Mouse (Mus musculus) stomach, embryonic 15.5 days (tissue): ENCODE measurements around the gene Gabrr2. TPM values are rescaled to one million over a fixed set of nuclear protein-coding genes. Genes with fewer than 3 reads are reported as not detected.

Experiments used
- ATAC-seq: fragments of 200-750 bp; cut with Nextera tagmentation; 2 replicates; pipeline ENCODE4 v1.8.0; 2017; ENCODE audit warnings: low read depth, moderate number of reproducible peaks, moderate TSS enrichment; ENCODE audit not compliant: insufficient read depth, low FRiP score
- H3K27ac ChIP-seq: fragments of 300-500 bp; sonication (generic); 2 replicates; pipeline ENCODE4 v1.5.1; 2015; ENCODE audit warnings: mild to moderate bottlenecking, inconsistent platforms
- H3K27me3 ChIP-seq: fragments of 300-500 bp; sonication (generic); replicated peaks from 2 replicates; pipeline ENCODE4 v1.6.1; 2015; ENCODE audit warnings: inconsistent platforms
- H3K36me3 ChIP-seq: fragments of 300-500 bp; sonication (generic); 2 replicates; pipeline ENCODE4 v1.6.1; 2015; ENCODE audit warnings: inconsistent platforms
- H3K4me1 ChIP-seq: fragments of 300-500 bp; sonication (generic); 2 replicates; pipeline ENCODE4 v1.6.1; 2015; ENCODE audit warnings: inconsistent platforms
- H3K4me2 ChIP-seq: fragments of 300-500 bp; sonication (generic); 2 replicates; pipeline ENCODE4 v1.6.1; 2015; ENCODE audit warnings: mild to moderate bottlenecking, inconsistent platforms
- H3K4me3 ChIP-seq: fragments of 300-500 bp; sonication (generic); replicated peaks from 2 replicates; pipeline ENCODE4 v1.5.1; 2015; ENCODE audit warnings: inconsistent platforms
- H3K9ac ChIP-seq: fragments of 300-500 bp; sonication (generic); 2 replicates; pipeline ENCODE4 v1.6.1; 2015; ENCODE audit warnings: inconsistent platforms
- H3K9me3 ChIP-seq: fragments of 300-500 bp; sonication (generic); 2 replicates; pipeline ENCODE4 v1.6.1; 2016; ENCODE audit warnings: inconsistent platforms
- WGBS: fragments of 180-500 bp; shearing (Covaris S2); methylation state at CpG from one replicate; pipeline ENCODE4 v1.1.7; 2015; 5-methylcytosine and 5-hydroxymethylcytosine counted together
- polyA plus RNA-seq: library from polyadenylated mRNA; unstranded; fragments of >200 nt; fragmentation: Nextera tagmentation; extraction: Ambion mirVana; gene quantifications from 2 replicates; pipeline ENCODE4 v1.2.1, GENCODE M21; 2015

Gene Gabrr2
- 0.39 and 0.50 TPM in 2 replicates for polyA plus RNA-seq

- no peaks in the 10 kb centered on the region for H3K4me1 ChIP-seq
- no peak within 1 kb of the TSS for H3K4me2 ChIP-seq
- H3K9ac ChIP-seq, result no peak within 1 kb of the TSS
- H3K4me3 ChIP-seq, result no peak within 1 kb of the TSS
- no peak within 1 kb of the TSS for H3K27ac ChIP-seq
- no peaks in the 10 kb centered on the region for H3K36me3 ChIP-seq
- H3K9me3 ChIP-seq, result no peaks in the 10 kb centered on the region
- no peak for ATAC-seq
- no peaks in the 10 kb centered on the region for H3K27me3 ChIP-seq
- WGBS, result 78% methylated on average over 4 of the region's 4 CpGs
These were observed at the start of gene Gabrr2 for GRCm38 (mm10) chr4:33062981-33063380. Gabrr2 (plus strand) TSS chr4:33062999.

DNA sequence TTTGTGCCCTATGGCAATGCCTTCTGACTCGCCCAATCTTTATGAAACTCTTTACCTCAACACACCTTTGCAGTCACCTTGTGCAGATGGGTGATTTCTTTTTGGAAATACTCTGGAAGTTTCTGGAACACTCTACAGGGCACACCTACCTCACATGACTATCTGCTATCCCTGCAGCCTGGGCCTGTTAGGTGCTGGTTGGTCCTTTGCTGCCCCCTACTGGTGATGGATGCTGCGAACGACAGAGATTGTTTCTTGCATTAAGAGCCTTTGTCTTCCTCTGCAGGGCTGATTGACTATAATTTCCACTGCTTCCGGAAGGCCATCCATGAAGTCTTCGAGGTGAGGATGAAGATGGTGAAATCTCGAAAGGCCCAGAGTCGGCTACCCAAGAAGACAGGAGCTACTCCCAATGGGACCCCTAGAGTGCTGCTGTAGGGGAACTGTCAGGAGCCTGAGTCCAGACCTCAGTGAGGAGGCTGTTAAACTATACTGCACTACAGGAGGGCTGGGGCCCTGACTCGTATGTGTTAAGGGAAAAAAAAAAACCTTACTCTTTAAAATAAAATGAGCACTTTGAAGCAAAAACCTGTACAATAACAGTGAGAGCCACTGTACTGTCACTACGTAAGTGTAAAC is 44.3 kb upstream of the Gabrr2 start:
- Histone ChIP-seq H3K9me3 (no peaks in the 10 kb centered on the region), H3K27ac (no peak overlapping the region), H3K27me3 (no peaks in the 10 kb centered on the region), H3K4me2 (no peak overlapping the region), H3K36me3 (no peaks in the 10 kb centered on the region), H3K9ac (no peak overlapping the region), H3K4me3 (no peak overlapping the region), H3K4me1 (no peaks in the 10 kb centered on the region)
- no peak for ATAC-seq
- 53% methylated on average over 9 of the region's 9 CpGs for WGBS

DNA sequence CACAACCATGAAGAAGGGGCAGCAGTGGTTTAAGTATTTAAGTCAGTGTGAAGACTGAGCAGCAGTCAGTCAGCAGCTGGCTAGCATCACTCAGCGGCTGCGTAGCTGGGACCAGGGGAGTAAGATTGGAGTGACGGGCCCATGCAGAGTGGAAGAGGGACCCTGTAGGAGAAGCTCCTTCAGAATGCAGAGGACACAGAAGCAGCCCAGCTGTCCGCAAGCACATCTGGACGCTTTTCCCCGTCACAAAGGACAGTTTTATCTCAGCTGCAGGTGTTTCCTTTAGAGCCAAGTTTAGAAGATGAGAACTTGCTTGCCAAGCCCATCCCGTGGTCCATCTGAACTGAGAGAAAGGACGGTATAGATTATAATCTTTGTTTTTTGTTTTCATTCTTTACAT is 38.4 kb upstream of the Gabrr2 start:
- H3K4me2 ChIP-seq, result no peak overlapping the region
- peaks cover 3% of the 10 kb centered on the region; the same call in 1 of the 2 replicates for H3K36me3 ChIP-seq
- H3K9ac ChIP-seq, result no peak overlapping the region
- H3K9me3 ChIP-seq, result no peaks in the 10 kb centered on the region
- H3K4me3 ChIP-seq, result no peak overlapping the region
- H3K4me1 ChIP-seq, result no peaks in the 10 kb centered on the region
- no peak overlapping the region for H3K27ac ChIP-seq
- 69% methylated on average over 8 of the region's 8 CpGs for WGBS
- H3K27me3 ChIP-seq, result no peaks in the 10 kb centered on the region
- ATAC-seq, result no peak

DNA sequence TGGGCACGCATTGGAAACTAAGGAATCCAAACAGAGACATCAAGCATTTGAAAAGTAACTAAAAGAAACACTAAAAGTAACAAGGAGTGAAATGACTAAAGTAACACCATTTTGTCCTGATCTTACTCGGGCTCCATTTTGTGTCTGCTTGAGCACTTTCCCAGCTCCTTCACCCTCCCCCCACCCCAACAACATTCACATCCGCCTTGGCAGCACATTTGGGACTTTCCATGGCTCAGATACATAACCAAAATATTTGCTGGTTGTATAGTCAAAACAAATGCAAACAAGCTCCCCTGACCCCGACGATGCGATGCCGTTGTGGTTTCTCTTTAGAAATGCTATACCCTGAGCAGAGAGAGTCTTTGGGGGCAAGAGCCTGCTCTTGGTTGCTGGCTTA is 33.7 kb upstream of the Gabrr2 start:
- 90% methylated on average over 7 of the region's 7 CpGs for WGBS
- H3K4me1 ChIP-seq, result 0 out of 2 replicates have a peak, but pooled peaks cover 2% of the 10 kb centered on the region

GRCm38 (mm10) chr4:33030264-33031194 is 32.3 kb upstream of the Gabrr2 start:
- Histone ChIP-seq H3K4me1 (0 out of 2 replicates have a peak, but pooled peaks cover 2% of the 10 kb centered on the region), H3K27ac (peak overlapping the region; percentile 94), H3K27me3 (no peaks in the 10 kb centered on the region), H3K9me3 (peaks cover 3% of the 10 kb centered on the region; the same call in 1 of the 2 replicates), H3K4me2 (peak overlapping the region; percentile 49), H3K9ac (peak overlapping the region; percentile 90), H3K36me3 (peaks cover 4% of the 10 kb centered on the region; the same call in 1 of the 2 replicates), H3K4me3 (peak overlapping the region; percentile 85)
- peak; percentile 63 for ATAC-seq
- 2% methylated on average over 55 of the region's 55 CpGs for WGBS

More for the DNA sequence above, 33.7 kb upstream of the Gabrr2 start:
- Histone ChIP-seq H3K9me3 (no peaks in the 10 kb centered on the region), H3K36me3 (peaks cover 3% of the 10 kb centered on the region; the same call in 1 of the 2 replicates), H3K27ac (no peak overlapping the region), H3K9ac (no peak overlapping the region), H3K4me2 (no peak overlapping the region), H3K4me3 (no peak overlapping the region), H3K27me3 (no peaks in the 10 kb centered on the region)
- no peak for ATAC-seq

- peaks cover 5% of the 10 kb centered on the region; the same call in 1 of the 2 replicates for H3K9me3 ChIP-seq
- 0% methylated on average over 94 of the region's 123 CpGs for WGBS
- H3K9ac ChIP-seq, result peak within 1 kb of the TSS; percentile 90
- H3K36me3 ChIP-seq, result peaks cover 5% of the 10 kb centered on the region; the same call in 1 of the 2 replicates
- peak within 1 kb of the TSS; percentile 85 for H3K4me3 ChIP-seq
- 0 out of 2 replicates have a peak, but pooled peaks cover 2% of the 10 kb centered on the region for H3K4me1 ChIP-seq
- H3K27ac ChIP-seq, result peak within 1 kb of the TSS; percentile 94
- peak; percentile 99 for ATAC-seq
- H3K4me2 ChIP-seq, result peak within 1 kb of the TSS; percentile 49
- no peaks in the 10 kb centered on the region for H3K27me3 ChIP-seq
These were observed 31.4 kb upstream of the Gabrr2 start, which contains the start of gene Ube2j1 for GRCm38 (mm10) chr4:33031195-33031960. Ube2j1 (plus strand) TSS chr4:33031416.

- no peaks in the 10 kb centered on the region for H3K27me3 ChIP-seq
- ATAC-seq, result no peak
- peaks cover 10% of the 10 kb centered on the region; the same call in 1 of the 2 replicates for H3K36me3 ChIP-seq
- peak overlapping the region; percentile 85 for H3K4me3 ChIP-seq
- peak overlapping the region; percentile 94; the same call in 1 of the 2 replicates for H3K27ac ChIP-seq
- H3K9me3 ChIP-seq, result peaks cover 5% of the 10 kb centered on the region; the same call in 1 of the 2 replicates
- H3K9ac ChIP-seq, result peak overlapping the region; percentile 90
- H3K4me1 ChIP-seq, result 0 out of 2 replicates have a peak, but pooled peaks cover 2% of the 10 kb centered on the region
- 20% methylated on average over 4 of the region's 4 CpGs for WGBS
- H3K4me2 ChIP-seq, result peak overlapping the region; percentile 49
These were observed 30.8 kb upstream of the Gabrr2 start for GRCm38 (mm10) chr4:33032045-33032444.

- Histone ChIP-seq H3K27me3 (no peaks in the 10 kb centered on the region), H3K9me3 (peaks cover 5% of the 10 kb centered on the region; the same call in 1 of the 2 replicates), H3K36me3 (peaks cover 15% of the 10 kb centered on the region; the same call in 1 of the 2 replicates), H3K4me1 (0 out of 2 replicates have a peak, but pooled peaks cover 2% of the 10 kb centered on the region), H3K4me2 (no peak overlapping the region), H3K9ac (no peak overlapping the region), H3K4me3 (no peak overlapping the region), H3K27ac (no peak overlapping the region)
- WGBS, result 66% methylated on average over 6 of the region's 6 CpGs
- no peak for ATAC-seq
These were observed 29.3 kb upstream of the Gabrr2 start for GRCm38 (mm10) chr4:33033515-33033914.

- H3K4me1 ChIP-seq, result no peaks in the 10 kb centered on the region
- no peaks in the 10 kb centered on the region for H3K27me3 ChIP-seq
- no peak overlapping the region for H3K4me3 ChIP-seq
- WGBS, result 76% methylated on average over 4 of the region's 4 CpGs
- no peak overlapping the region for H3K27ac ChIP-seq
- H3K36me3 ChIP-seq, result peaks cover 50% of the 10 kb centered on the region
- ATAC-seq, result no peak
- peaks cover 5% of the 10 kb centered on the region; the same call in 1 of the 2 replicates for H3K9me3 ChIP-seq
- no peak overlapping the region for H3K9ac ChIP-seq
- H3K4me2 ChIP-seq, result no peak overlapping the region
These were observed 23.0 kb upstream of the Gabrr2 start for GRCm38 (mm10) chr4:33039826-33040225.

DNA sequence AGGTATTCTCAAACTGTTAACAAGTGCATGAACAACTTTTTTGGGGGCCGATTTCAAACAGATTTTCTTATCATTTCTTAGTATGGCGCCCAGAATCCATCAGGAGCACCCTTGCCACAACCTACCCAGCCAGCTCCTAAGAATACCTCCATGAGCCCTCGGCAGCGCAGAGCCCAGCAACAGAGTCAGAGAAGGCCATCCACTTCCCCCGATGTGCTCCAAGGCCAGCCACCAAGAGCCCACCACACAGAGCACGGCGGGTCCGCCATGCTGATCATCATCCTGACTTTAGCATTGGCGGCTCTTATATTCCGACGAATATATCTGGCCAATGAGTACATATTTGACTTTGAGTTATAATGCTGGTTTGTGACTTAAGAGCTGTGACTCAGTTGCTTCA is 13.2 kb upstream of the Gabrr2 start:
- ATAC-seq, result no peak
- H3K9me3 ChIP-seq, result no peaks in the 10 kb centered on the region
- no peak overlapping the region for H3K27ac ChIP-seq
- H3K4me2 ChIP-seq, result no peak overlapping the region
- 95% methylated on average over 11 of the region's 11 CpGs for WGBS
- H3K4me1 ChIP-seq, result no peaks in the 10 kb centered on the region
- no peak overlapping the region for H3K4me3 ChIP-seq
- H3K9ac ChIP-seq, result no peak overlapping the region
- peaks cover 27% of the 10 kb centered on the region for H3K36me3 ChIP-seq
- no peaks in the 10 kb centered on the region for H3K27me3 ChIP-seq

DNA sequence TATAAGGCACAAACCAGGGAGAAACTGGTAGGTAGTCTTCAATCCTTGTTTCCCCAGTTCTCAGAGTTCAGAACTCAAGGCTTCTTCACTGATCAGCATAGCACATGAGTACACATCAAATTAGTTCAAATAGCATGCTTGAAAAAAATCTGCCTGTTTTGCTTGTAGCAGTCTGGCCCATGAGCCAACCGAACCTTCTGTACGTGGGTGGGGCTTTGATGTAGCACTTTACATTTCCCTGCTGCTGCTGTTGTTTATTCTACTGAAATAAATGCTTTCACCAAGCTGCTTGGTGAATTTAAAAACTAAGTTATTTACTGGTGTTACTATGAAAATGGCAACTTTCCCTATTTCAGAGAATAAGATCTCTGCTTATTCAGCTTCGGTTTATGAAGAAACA is 10.7 kb upstream of the Gabrr2 start:
- Histone ChIP-seq H3K4me2 (no peak overlapping the region), H3K36me3 (peaks cover 17% of the 10 kb centered on the region), H3K9ac (no peak overlapping the region), H3K27ac (no peak overlapping the region), H3K4me1 (no peaks in the 10 kb centered on the region), H3K9me3 (no peaks in the 10 kb centered on the region), H3K4me3 (no peak overlapping the region), H3K27me3 (no peaks in the 10 kb centered on the region)
- 84% methylated on average over 3 of the region's 3 CpGs for WGBS
- no peak for ATAC-seq
